Mouse (Mus musculus) forebrain, embryonic 11.5 days (tissue): ENCODE measurements around the gene Gm10282. TPM values are rescaled to one million over a fixed set of nuclear protein-coding genes. Genes with fewer than 3 reads are reported as not detected.
A peak's percentile ranks its signal among the peaks of the same experiment; 100 is the strongest.

Experiments
- ATAC-seq: fragments of 200-750 bp; cut with Nextera tagmentation; replicated peaks from 2 replicates; pipeline ENCODE4 v1.8.0; 2017; ENCODE audit warnings: moderate TSS enrichment; ENCODE audit not compliant: low FRiP score
- DNase-seq: peaks from one replicate; pipeline ENCODE4 v3.0.0-alpha.2; 2017; ENCODE audit warnings: low spot score
- H3K27ac ChIP-seq: fragments of 300-500 bp; sonication (generic); 2 replicates; pipeline ENCODE4 v1.5.1; 2014; ENCODE audit warnings: low read depth, low read length
- H3K27me3 ChIP-seq: fragments of 300-500 bp; sonication (generic); 2 replicates; pipeline ENCODE4 v1.6.1; 2014; ENCODE audit warnings: mild to moderate bottlenecking, low read length, mixed read lengths; ENCODE audit not compliant: control insufficient read depth, insufficient read depth
- H3K36me3 ChIP-seq: fragments of 300-500 bp; sonication (generic); 2 replicates; pipeline ENCODE4 v1.6.1; 2014; ENCODE audit warnings: mild to moderate bottlenecking, low read length, moderate library complexity, mixed read lengths; ENCODE audit not compliant: control insufficient read depth, insufficient read depth
- H3K4me1 ChIP-seq: fragments of 300-500 bp; sonication (generic); replicated peaks from 2 replicates; pipeline ENCODE4 v1.6.1; 2014; ENCODE audit warnings: low read length, mixed read lengths; ENCODE audit not compliant: control insufficient read depth, insufficient read depth
- H3K4me2 ChIP-seq: fragments of 300-500 bp; sonication (generic); 2 replicates; pipeline ENCODE4 v1.6.1; 2014; ENCODE audit warnings: low read depth, mild to moderate bottlenecking, low read length, moderate library complexity, mixed read lengths; ENCODE audit not compliant: severe bottlenecking
- H3K4me3 ChIP-seq: fragments of 300-500 bp; sonication (generic); 2 replicates; pipeline ENCODE4 v1.5.1; 2014; ENCODE audit warnings: low read depth, low read length
- H3K9ac ChIP-seq: fragments of 300-500 bp; sonication (generic); 2 replicates; pipeline ENCODE4 v1.6.1; 2014; ENCODE audit warnings: low read length
- H3K9me3 ChIP-seq: fragments of 300-500 bp; sonication (generic); 2 replicates; pipeline ENCODE4 v1.6.1; 2016; ENCODE audit warnings: low read length, mixed read lengths; ENCODE audit not compliant: control insufficient read depth
- WGBS: fragments of 180-500 bp; shearing (Covaris S2); extraction: QIAGEN DNeasy Blood & Tissue Kit; methylation state at CpG from one replicate; pipeline ENCODE4 v1.1.7; 2014; 5-methylcytosine and 5-hydroxymethylcytosine counted together
- polyA plus RNA-seq: library from polyadenylated mRNA; unstranded; fragments of >200 nt; fragmentation: Nextera tagmentation; extraction: Ambion mirVana; gene quantifications from 2 replicates; pipeline ENCODE4 v1.2.1, GENCODE M21; 2014

Gene Gm10282
- polyA plus RNA-seq, 1 experiment from 2014 or later = 48.2 TPM

- Histone ChIP-seq H3K27me3 (peaks cover 33% of the 10 kb centered on the region), H3K4me3 (no peak overlapping the region), H3K9me3 (no peaks in the 10 kb centered on the region), H3K4me1 (peaks cover 6% of the 10 kb centered on the region; the same call in 1 of the 2 replicates), H3K36me3 (no peaks in the 10 kb centered on the region), H3K27ac (no peak overlapping the region), H3K9ac (no peak overlapping the region), H3K4me2 (no peak overlapping the region)
- DNase-seq = no peak
- 63% methylated on average over 25 of the region's 25 CpGs for WGBS
- no peak for ATAC-seq
These were observed 15.9 kb upstream of the Gm10282 start for GRCm38 (mm10) chr8:72320803-72321583.

GRCm38 (mm10) chr8:72319921-72320802, 15.1 kb upstream of the Gm10282 start:
- Histone ChIP-seq H3K9ac (no peak overlapping the region; the same call in 1 of the 2 replicates), H3K27me3 (peaks cover 33% of the 10 kb centered on the region), H3K4me2 (peak overlapping the region; percentile 87), H3K4me1 (peaks cover 6% of the 10 kb centered on the region; the same call in 1 of the 2 replicates), H3K9me3 (no peaks in the 10 kb centered on the region), H3K36me3 (no peaks in the 10 kb centered on the region), H3K27ac (no peak overlapping the region), H3K4me3 (peak overlapping the region; percentile 41)
- ATAC-seq = no peak
- DNase-seq = no peak
- WGBS = 6% methylated on average over 52 of the region's 55 CpGs

GRCm38 (mm10) chr8:72319397-72319796, 14.3 kb upstream of the Gm10282 start:
- ATAC-seq (0 out of 2 replicates have a peak, but pooled peaks have one; percentile 5), DNase-seq (peak; percentile 64)
- WGBS = 2% methylated on average over 42 of the region's 48 CpGs
- H3K27me3 ChIP-seq = peaks cover 33% of the 10 kb centered on the region
- H3K27ac ChIP-seq = no peak overlapping the region
- peak overlapping the region; percentile 35; the same call in 1 of the 2 replicates for H3K9ac ChIP-seq
- H3K9me3 ChIP-seq = no peaks in the 10 kb centered on the region
- peaks cover 6% of the 10 kb centered on the region; the same call in 1 of the 2 replicates for H3K4me1 ChIP-seq
- H3K4me2 ChIP-seq = peak overlapping the region; percentile 87
- no peaks in the 10 kb centered on the region for H3K36me3 ChIP-seq
- H3K4me3 ChIP-seq = peak overlapping the region; percentile 41

- peak; percentile 95 for DNase-seq
- H3K4me3 ChIP-seq = peak within 1 kb of the TSS; percentile 41
- ATAC-seq = peak; percentile 95
- H3K9ac ChIP-seq = peak within 1 kb of the TSS; percentile 35; the same call in 1 of the 2 replicates
- H3K27me3 ChIP-seq = peaks cover 33% of the 10 kb centered on the region
- no peaks in the 10 kb centered on the region for H3K36me3 ChIP-seq
- H3K4me2 ChIP-seq = peak within 1 kb of the TSS; percentile 87
- WGBS = under 1% methylated on average over 43 of the region's 46 CpGs
- H3K9me3 ChIP-seq = no peaks in the 10 kb centered on the region
- peaks cover 6% of the 10 kb centered on the region; the same call in 1 of the 2 replicates for H3K4me1 ChIP-seq
- H3K27ac ChIP-seq = no peak within 1 kb of the TSS
These were observed 13.8 kb upstream of the Gm10282 start, which contains the start of gene Klf2 for GRCm38 (mm10) chr8:72318801-72319322. Klf2 (plus strand) TSS chr8:72319033.

GRCm38 (mm10) chr8:72317741-72318301, 12.8 kb upstream of the Gm10282 start:
- Histone ChIP-seq H3K4me3 (no peak overlapping the region), H3K27me3 (peaks cover 33% of the 10 kb centered on the region), H3K36me3 (no peaks in the 10 kb centered on the region), H3K4me2 (no peak overlapping the region), H3K9ac (no peak overlapping the region), H3K4me1 (peaks cover 6% of the 10 kb centered on the region; the same call in 1 of the 2 replicates), H3K27ac (no peak overlapping the region), H3K9me3 (no peaks in the 10 kb centered on the region)
- 45% methylated on average over 5 of the region's 5 CpGs for WGBS
- DNase-seq (no peak), ATAC-seq (no peak)

GRCm38 (mm10) chr8:72316053-72316695, 11.1 kb upstream of the Gm10282 start:
- H3K4me2 ChIP-seq = no peak overlapping the region
- no peak for ATAC-seq
- H3K4me3 ChIP-seq = no peak overlapping the region
- WGBS = 10% methylated on average over 10 of the region's 10 CpGs
- DNase-seq = no peak
- H3K9me3 ChIP-seq = no peaks in the 10 kb centered on the region
- H3K27me3 ChIP-seq = peaks cover 25% of the 10 kb centered on the region
- H3K9ac ChIP-seq = no peak overlapping the region
- H3K27ac ChIP-seq = no peak overlapping the region
- H3K4me1 ChIP-seq = peaks cover 6% of the 10 kb centered on the region; the same call in 1 of the 2 replicates
- H3K36me3 ChIP-seq = no peaks in the 10 kb centered on the region

- Histone ChIP-seq H3K4me1 (no peaks in the 10 kb centered on the region), H3K4me3 (no peak overlapping the region), H3K36me3 (no peaks in the 10 kb centered on the region), H3K9me3 (no peaks in the 10 kb centered on the region), H3K4me2 (no peak overlapping the region), H3K27ac (no peak overlapping the region), H3K9ac (no peak overlapping the region), H3K27me3 (no peaks in the 10 kb centered on the region)
- 78% methylated on average over 3 of the region's 3 CpGs for WGBS
- DNase-seq (no peak), ATAC-seq (no peak)
These were observed 8.0 kb upstream of the Gm10282 start for GRCm38 (mm10) chr8:72312926-72313518.
